Mouse (Mus musculus): ENCODE measurements around the gene Mcur1.

Mcur1 gene

GRCm38 (mm10) chr13:43530129-43530831 lies 29.7 kb downstream of the Mcur1 start:
- in situ Hi-C loops (cut with MboI, MseI): no loop called here

- in situ Hi-C loops (cut with MboI, MseI): no loop called here
These were observed 33.7 kb downstream of the Mcur1 start for GRCm38 (mm10) chr13:43526289-43526688.

GRCm38 (mm10) chr13:43525363-43526134 lies 34.4 kb downstream of the Mcur1 start:
- in situ Hi-C loops (cut with MboI, MseI): no loop called here

- in situ Hi-C loops (cut with MboI, MseI): no loop called here
These were observed 35.3 kb downstream of the Mcur1 start for GRCm38 (mm10) chr13:43524491-43525362.

- in situ Hi-C loops (cut with MboI, MseI): no loop called here
These were observed 36.0 kb downstream of the Mcur1 start for GRCm38 (mm10) chr13:43523906-43524480.

GRCm38 (mm10) chr13:43521940-43522339 lies 38.1 kb downstream of the Mcur1 start:
- in situ Hi-C loops (cut with MboI, MseI): no loop called here

GRCm38 (mm10) chr13:43519251-43519650 lies 40.7 kb downstream of the Mcur1 start:
- in situ Hi-C loops (cut with MboI, MseI): no loop called here

GRCm38 (mm10) chr13:43517371-43517770 lies 42.6 kb downstream of the Mcur1 start:
- in situ Hi-C loops (cut with MboI, MseI): no loop called here

GRCm38 (mm10) chr13:43516931-43517330 lies 43.1 kb downstream of the Mcur1 start:
- in situ Hi-C loops (cut with MboI, MseI): no loop called here

GRCm38 (mm10) chr13:43516119-43516518 lies 43.9 kb downstream of the Mcur1 start:
- in situ Hi-C loops (cut with MboI, MseI): no loop called here

- in situ Hi-C loops (cut with MboI, MseI): no loop called here
These were observed 45.0 kb downstream of the Mcur1 start for GRCm38 (mm10) chr13:43514950-43515358.

GRCm38 (mm10) chr13:43512736-43513135 lies 47.3 kb downstream of the Mcur1 start:
- in situ Hi-C loops (cut with MboI, MseI): no loop called here

- in situ Hi-C loops (cut with MboI, MseI): no loop called here
These were observed 54.2 kb downstream of the Mcur1 start for GRCm38 (mm10) chr13:43505798-43506197.

- in situ Hi-C loops (cut with MboI, MseI): no loop called here
These were observed 56.6 kb downstream of the Mcur1 start for GRCm38 (mm10) chr13:43503395-43503850.

GRCm38 (mm10) chr13:43501601-43502000 lies 58.4 kb downstream of the Mcur1 start:
- in situ Hi-C loops (cut with MboI, MseI): no loop called here

GRCm38 (mm10) chr13:43500483-43500850 lies 59.5 kb downstream of the Mcur1 start:
- in situ Hi-C loops (cut with MboI, MseI): no loop called here

- in situ Hi-C loops (cut with MboI, MseI): loop anchor here (10.0 kb wide), 1 partner anchor 1255 kb away; no protein-coding TSS in a partner anchor
These were observed 60.1 kb downstream of the Mcur1 start for GRCm38 (mm10) chr13:43499731-43500482.

GRCm38 (mm10) chr13:43498849-43499248 lies 61.1 kb downstream of the Mcur1 start:
- in situ Hi-C loops (cut with MboI, MseI): loop anchor here (10.0 kb wide), 1 partner anchor 1254 kb away; no protein-coding TSS in a partner anchor

GRCm38 (mm10) chr13:43497769-43498168 lies 62.2 kb downstream of the Mcur1 start:
- in situ Hi-C loops (cut with MboI, MseI): loop anchor here (10.0 kb wide), 1 partner anchor 1253 kb away; no protein-coding TSS in a partner anchor

GRCm38 (mm10) chr13:43496660-43497059 lies 63.3 kb downstream of the Mcur1 start:
- in situ Hi-C loops (cut with MboI, MseI): loop anchor here (10.0 kb wide), 1 partner anchor 1252 kb away; no protein-coding TSS in a partner anchor
